9 mouse cellular contexts compared by ENCODE assay signal in the genomic region with DNA sequence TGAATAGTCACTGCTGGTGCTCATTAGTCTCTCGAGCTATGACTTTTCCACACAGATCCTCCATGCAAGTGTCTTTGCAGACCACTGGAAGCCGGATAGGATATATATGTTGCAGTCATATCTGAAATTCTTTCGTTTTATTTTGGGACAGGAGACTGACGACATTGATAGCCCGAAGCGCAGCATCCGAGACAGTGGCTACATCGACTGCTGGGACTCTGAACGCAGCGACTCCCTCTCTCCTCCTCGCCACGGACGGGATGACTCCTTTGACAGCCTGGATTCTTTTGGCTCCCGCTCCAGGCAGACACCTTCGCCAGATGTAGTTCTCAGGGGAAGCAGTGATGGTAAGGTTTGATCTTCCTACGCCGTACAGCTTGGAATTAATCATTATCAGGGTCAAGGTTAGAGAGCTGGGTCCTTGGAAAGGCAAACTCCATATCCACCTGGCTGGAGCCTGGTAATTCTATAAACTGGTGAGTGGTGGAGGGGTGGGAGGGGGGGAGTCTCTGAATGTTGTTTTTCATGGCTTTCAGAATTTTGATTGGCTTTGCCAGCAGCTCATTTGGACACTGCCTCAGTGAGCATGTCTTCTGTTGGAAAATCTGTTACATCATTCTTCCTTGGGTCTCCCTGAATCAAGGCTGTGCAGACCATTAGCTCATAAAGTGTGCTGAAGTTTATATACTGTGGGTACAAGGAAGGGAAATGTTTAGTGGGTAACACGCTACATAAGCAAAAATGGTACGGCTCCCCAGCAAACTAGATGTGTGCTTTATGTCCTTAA.
DNase-seq lines count a peak whose midpoint lies in the region; ATAC-seq and TF ChIP-seq lines count a peak whose summit lies in the region.
"Had no signal": no experiment of that assay in that cellular context is flagged by ENCODE, and none has a peak within 500 bp of the region (broad histone marks: within the 10 kb centered on the region; RNA-seq: fewer than 3 reads in every experiment).

No protein-coding gene starts in this region.

- no peaks in the 10 kb centered on the region for H3K9me3 ChIP-seq in stomach, embryonic 14.5 days (ENCODE audit: control insufficient read depth, low read depth, low read length)
- H3K9me3 ChIP-seq in stomach, postnatal 0 days (ENCODE audit: control insufficient read depth, low read length): no peaks in the 10 kb centered on the region
- no peaks in the 10 kb centered on the region for H3K9me3 ChIP-seq in limb, embryonic 13.5 days
- H3K9me3 ChIP-seq: megakaryocyte, embryonic 14.5 days had no signal

- no peak for ATAC-seq in stomach, embryonic 14.5 days (ENCODE audit: insufficient number of reproducible peaks, insufficient read depth, low FRiP score, low read depth)
- ATAC-seq in stomach, postnatal 0 days (ENCODE audit: low FRiP score, low TSS enrichment): no peak
- ATAC-seq in limb, embryonic 13.5 days (ENCODE audit: low FRiP score, low read depth): peak; percentile 70

- peak overlapping the region; percentile 55 for H3K27ac ChIP-seq in gastrocnemius, adult 2 months
- H3K27ac ChIP-seq in stomach, embryonic 14.5 days (ENCODE audit: low read length): no peak overlapping the region
- no peak overlapping the region for H3K27ac ChIP-seq in stomach, postnatal 0 days (replicated peaks)
- peak overlapping the region; percentile 90 for H3K27ac ChIP-seq in limb, embryonic 13.5 days

- 0 out of 2 replicates have a peak overlapping the region, but pooled peaks have one; percentile 12 for H3K4me2 ChIP-seq in stomach, embryonic 14.5 days (replicated peaks; ENCODE audit: low read depth, low read length)
- no peak overlapping the region for H3K4me2 ChIP-seq in stomach, postnatal 0 days (replicated peaks; ENCODE audit: low read depth)
- H3K4me2 ChIP-seq in limb, embryonic 13.5 days (replicated peaks): peak overlapping the region; percentile 61

- H3K36me3 ChIP-seq in stomach, embryonic 14.5 days (ENCODE audit: control insufficient read depth, insufficient read depth, low read length): no peaks in the 10 kb centered on the region
- no peaks in the 10 kb centered on the region for H3K36me3 ChIP-seq in stomach, postnatal 0 days (ENCODE audit: control insufficient read depth, insufficient read depth, low read length)
- peaks cover 8% of the 10 kb centered on the region for H3K36me3 ChIP-seq in limb, embryonic 13.5 days

- TF ChIP-seq CTCF in gastrocnemius, adult 2 months (IDR thresholded peaks at IDR 0.05): no peak
- no peak for TF ChIP-seq CTCF in stomach, postnatal 0 days (IDR thresholded peaks at IDR 0.05; ENCODE audit: low read depth)
- TF ChIP-seq CTCF in lung, adult 2 months (IDR thresholded peaks at IDR 0.05; ENCODE audit: insufficient read depth, low read length): no peak

- no peaks in the 10 kb centered on the region for H3K27me3 ChIP-seq in stomach, embryonic 14.5 days (ENCODE audit: control insufficient read depth, insufficient read depth, low read length)
- no peaks in the 10 kb centered on the region for H3K27me3 ChIP-seq in stomach, postnatal 0 days (ENCODE audit: control insufficient read depth, insufficient read depth, low read length)
- H3K27me3 ChIP-seq in limb, embryonic 13.5 days: no peaks in the 10 kb centered on the region
- H3K27me3 ChIP-seq: megakaryocyte, embryonic 14.5 days had no signal

- no peak for DNase-seq in gastrocnemius, adult 2 months
- no peak for DNase-seq in gastrocnemius, postnatal 4 days (ENCODE audit: low spot score in 2 of 2)
- no peak for DNase-seq in stomach, postnatal 0 days (ENCODE audit: low spot score)
- no peak for DNase-seq in adrenal gland, adult 2 months
- DNase-seq in cerebellum, adult 9-10 months: no peak
- no peak for DNase-seq in lung, adult 2 months

- peaks cover 4% of the 10 kb centered on the region; the same call in 1 of the 2 replicates for H3K4me1 ChIP-seq in stomach, embryonic 14.5 days (ENCODE audit: control insufficient read depth, insufficient read depth, low read length)
- H3K4me1 ChIP-seq in stomach, postnatal 0 days (replicated peaks; ENCODE audit: control insufficient read depth, insufficient read depth): no peaks in the 10 kb centered on the region
- H3K4me1 ChIP-seq in limb, embryonic 13.5 days: peaks cover 53% of the 10 kb centered on the region
- peaks cover 7% of the 10 kb centered on the region for H3K4me1 ChIP-seq in lung, adult 2 months (ENCODE audit: control insufficient read depth, insufficient read depth, low read length)
- H3K4me1 ChIP-seq: megakaryocyte, embryonic 14.5 days had no signal

- no peak overlapping the region for H3K9ac ChIP-seq in stomach, embryonic 14.5 days (replicated peaks; ENCODE audit: low read depth, low read length)
- no peak overlapping the region for H3K9ac ChIP-seq in stomach, postnatal 0 days (ENCODE audit: low read length)
- peak overlapping the region; percentile 43; the same call in 1 of the 2 replicates for H3K9ac ChIP-seq in limb, embryonic 13.5 days

- intact Hi-C loops in gastrocnemius, adult 2 months (cut with DNase I): no loop called here

- no peak for TF ChIP-seq POLR2A in lung, adult 2 months (IDR thresholded peaks at IDR 0.05; ENCODE audit: borderline replicate concordance, extremely low read depth, low read depth, low read length)

- TF ChIP-seq EP300 in stomach, postnatal 0 days (optimal IDR thresholded peaks at IDR 0.05): no peak

- 63% methylated on average over 19 of the region's 19 CpGs for WGBS in stomach, embryonic 14.5 days
- WGBS in stomach, postnatal 0 days: 69% methylated on average over 19 of the region's 19 CpGs
- 44% methylated on average over 19 of the region's 19 CpGs for WGBS in limb, embryonic 13.5 days
- 76% methylated on average over 19 of the region's 19 CpGs for WGBS in lung, adult 2 months

- H3K4me3 ChIP-seq in gastrocnemius, adult 2 months: peak overlapping the region; percentile 58
- H3K4me3 ChIP-seq in stomach, embryonic 14.5 days (ENCODE audit: low read depth, low read length): no peak overlapping the region; the same call in 1 of the 2 replicates
- H3K4me3 ChIP-seq in stomach, postnatal 0 days (ENCODE audit: low read depth, low read length): no peak overlapping the region
- peak overlapping the region; percentile 32 for H3K4me3 ChIP-seq in limb, embryonic 13.5 days
- no peak overlapping the region for H3K4me3 ChIP-seq in lung, adult 2 months (replicated peaks; ENCODE audit: extremely low read depth, low read depth, low read length)
- H3K4me3 ChIP-seq: megakaryocyte, embryonic 14.5 days had no signal

Comparison
In these comparisons a context has a peak if more than half of its experiments do, and no peak if none do; other contexts are left out.
1. H3K27ac ChIP-seq: peak in gastrocnemius, adult 2 months (single experiment) and limb, embryonic 13.5 days (single experiment); none in stomach, embryonic 14.5 days (single experiment) and stomach, postnatal 0 days (single experiment).
2. H3K4me3 ChIP-seq: peak in gastrocnemius, adult 2 months (single experiment) and limb, embryonic 13.5 days (single experiment); none in stomach, embryonic 14.5 days (single experiment), stomach, postnatal 0 days (single experiment) and lung, adult 2 months (single experiment).